Mouse (Mus musculus): ENCODE measurements around the gene Nkx2-1. TPM values are rescaled to one million over a fixed set of nuclear protein-coding genes. Genes with fewer than 3 reads are reported as not detected.

Nkx2-1 gene
- polyA plus RNA-seq, 1 experiment from 2014 or later = 17.0 TPM

- Histone ChIP-seq H3K9me3 (replicated peaks; ENCODE audit: control insufficient read depth, low read length) (no peaks in the 10 kb centered on the region), H3K27me3 (ENCODE audit: control insufficient read depth, insufficient read depth, low read length) (peaks cover 79% of the 10 kb centered on the region), H3K36me3 (replicated peaks; ENCODE audit: control insufficient read depth, insufficient read depth, low read depth, low read length) (no peaks in the 10 kb centered on the region), H3K4me2 (ENCODE audit: low read depth, low read length) (peak overlapping the region; percentile 27), H3K4me1 (ENCODE audit: control insufficient read depth, insufficient read depth, low read length) (peaks cover 3% of the 10 kb centered on the region; the same call in 1 of the 2 replicates), H3K4me3 (ENCODE audit: low read depth, low read length) (peak overlapping the region; percentile 26), H3K9ac (replicated peaks; ENCODE audit: low read length) (peak overlapping the region; percentile 45), H3K27ac (replicated peaks; ENCODE audit: low read depth, low read length) (no peak overlapping the region)
- DNase-seq (ENCODE audit: low spot score) = no peak
- under 1% methylated on average over 62 of the region's 62 CpGs for WGBS
- ATAC-seq (replicated peaks; ENCODE audit: insufficient number of reproducible peaks, low FRiP score, low TSS enrichment, low read depth) = no peak
These were observed 1.9 kb downstream of the Nkx2-1 start for GRCm38 (mm10) chr12:56534651-56535326.

- WGBS = 0% methylated on average over 24 of the region's 24 CpGs
- Histone ChIP-seq H3K4me1 (ENCODE audit: control insufficient read depth, insufficient read depth, low read length) (peaks cover 3% of the 10 kb centered on the region; the same call in 1 of the 2 replicates), H3K36me3 (replicated peaks; ENCODE audit: control insufficient read depth, insufficient read depth, low read depth, low read length) (no peaks in the 10 kb centered on the region), H3K27ac (replicated peaks; ENCODE audit: low read depth, low read length) (no peak overlapping the region), H3K9me3 (replicated peaks; ENCODE audit: control insufficient read depth, low read length) (no peaks in the 10 kb centered on the region), H3K4me3 (ENCODE audit: low read depth, low read length) (peak overlapping the region; percentile 26), H3K9ac (replicated peaks; ENCODE audit: low read length) (peak overlapping the region; percentile 45), H3K4me2 (ENCODE audit: low read depth, low read length) (peak overlapping the region; percentile 27), H3K27me3 (ENCODE audit: control insufficient read depth, insufficient read depth, low read length) (peaks cover 77% of the 10 kb centered on the region)
- ATAC-seq (replicated peaks; ENCODE audit: insufficient number of reproducible peaks, low FRiP score, low TSS enrichment, low read depth) (no peak), DNase-seq (ENCODE audit: low spot score) (no peak)
These were observed 2.4 kb downstream of the Nkx2-1 start for GRCm38 (mm10) chr12:56534311-56534650.

GRCm38 (mm10) chr12:56533501-56534310 is 3.0 kb downstream of the Nkx2-1 start:
- no peak overlapping the region for H3K27ac ChIP-seq (replicated peaks; ENCODE audit: low read depth, low read length)
- H3K4me1 ChIP-seq (ENCODE audit: control insufficient read depth, insufficient read depth, low read length) = peaks cover 3% of the 10 kb centered on the region; the same call in 1 of the 2 replicates
- peak overlapping the region; percentile 45 for H3K9ac ChIP-seq (replicated peaks; ENCODE audit: low read length)
- DNase-seq (ENCODE audit: low spot score) = no peak
- peak overlapping the region; percentile 26 for H3K4me3 ChIP-seq (ENCODE audit: low read depth, low read length)
- no peaks in the 10 kb centered on the region for H3K36me3 ChIP-seq (replicated peaks; ENCODE audit: control insufficient read depth, insufficient read depth, low read depth, low read length)
- no peak overlapping the region; the same call in 1 of the 2 replicates for H3K4me2 ChIP-seq (ENCODE audit: low read depth, low read length)
- WGBS = under 1% methylated on average over 54 of the region's 54 CpGs
- H3K9me3 ChIP-seq (replicated peaks; ENCODE audit: control insufficient read depth, low read length) = no peaks in the 10 kb centered on the region
- no peak for ATAC-seq (replicated peaks; ENCODE audit: insufficient number of reproducible peaks, low FRiP score, low TSS enrichment, low read depth)
- H3K27me3 ChIP-seq (ENCODE audit: control insufficient read depth, insufficient read depth, low read length) = peaks cover 77% of the 10 kb centered on the region

- WGBS = 2% methylated on average over 45 of the region's 50 CpGs
- H3K4me3 ChIP-seq (ENCODE audit: low read depth, low read length) = peak overlapping the region; percentile 26
- peaks cover 73% of the 10 kb centered on the region for H3K27me3 ChIP-seq (ENCODE audit: control insufficient read depth, insufficient read depth, low read length)
- H3K4me1 ChIP-seq (ENCODE audit: control insufficient read depth, insufficient read depth, low read length) = peaks cover 3% of the 10 kb centered on the region; the same call in 1 of the 2 replicates
- peak overlapping the region; percentile 8; the same call in 1 of the 2 replicates for H3K4me2 ChIP-seq (ENCODE audit: low read depth, low read length)
- H3K9ac ChIP-seq (replicated peaks; ENCODE audit: low read length) = peak overlapping the region; percentile 45
- H3K9me3 ChIP-seq (replicated peaks; ENCODE audit: control insufficient read depth, low read length) = no peaks in the 10 kb centered on the region
- ATAC-seq (replicated peaks; ENCODE audit: insufficient number of reproducible peaks, low FRiP score, low TSS enrichment, low read depth) = no peak
- no peak for DNase-seq (ENCODE audit: low spot score)
- no peak overlapping the region for H3K27ac ChIP-seq (replicated peaks; ENCODE audit: low read depth, low read length)
- no peaks in the 10 kb centered on the region for H3K36me3 ChIP-seq (replicated peaks; ENCODE audit: control insufficient read depth, insufficient read depth, low read depth, low read length)
These were observed 3.7 kb downstream of the Nkx2-1 start for GRCm38 (mm10) chr12:56532986-56533495.

- H3K27ac ChIP-seq (replicated peaks; ENCODE audit: low read depth, low read length) = no peak overlapping the region
- no peaks in the 10 kb centered on the region for H3K36me3 ChIP-seq (replicated peaks; ENCODE audit: control insufficient read depth, insufficient read depth, low read depth, low read length)
- H3K4me3 ChIP-seq (ENCODE audit: low read depth, low read length) = no peak overlapping the region
These were observed 4.6 kb downstream of the Nkx2-1 start for GRCm38 (mm10) chr12:56532142-56532541.

GRCm38 (mm10) chr12:56531051-56531620 is 5.6 kb downstream of the Nkx2-1 start:
- H3K9ac ChIP-seq (replicated peaks; ENCODE audit: low read length) = no peak overlapping the region
- DNase-seq (ENCODE audit: low spot score) = no peak

More at GRCm38 (mm10) chr12:56532142-56532541, 4.6 kb downstream of the Nkx2-1 start:
- no peak overlapping the region for H3K4me2 ChIP-seq (ENCODE audit: low read depth, low read length)
- peaks cover 3% of the 10 kb centered on the region; the same call in 1 of the 2 replicates for H3K4me1 ChIP-seq (ENCODE audit: control insufficient read depth, insufficient read depth, low read length)
- H3K9ac ChIP-seq (replicated peaks; ENCODE audit: low read length) = no peak overlapping the region
- H3K27me3 ChIP-seq (ENCODE audit: control insufficient read depth, insufficient read depth, low read length) = peaks cover 71% of the 10 kb centered on the region
- 3% methylated on average over 4 of the region's 4 CpGs for WGBS
- DNase-seq (ENCODE audit: low spot score) = no peak
- no peaks in the 10 kb centered on the region for H3K9me3 ChIP-seq (replicated peaks; ENCODE audit: control insufficient read depth, low read length)
- no peak for ATAC-seq (replicated peaks; ENCODE audit: insufficient number of reproducible peaks, low FRiP score, low TSS enrichment, low read depth)

GRCm38 (mm10) chr12:56529931-56530330 is 6.8 kb downstream of the Nkx2-1 start:
- Histone ChIP-seq H3K4me2 (ENCODE audit: low read depth, low read length) (no peak overlapping the region), H3K9me3 (replicated peaks; ENCODE audit: control insufficient read depth, low read length) (no peaks in the 10 kb centered on the region), H3K27me3 (ENCODE audit: control insufficient read depth, insufficient read depth, low read length) (peaks cover 73% of the 10 kb centered on the region), H3K27ac (replicated peaks; ENCODE audit: low read depth, low read length) (no peak overlapping the region), H3K9ac (replicated peaks; ENCODE audit: low read length) (no peak overlapping the region), H3K4me1 (ENCODE audit: control insufficient read depth, insufficient read depth, low read length) (peaks cover 3% of the 10 kb centered on the region; the same call in 1 of the 2 replicates), H3K36me3 (replicated peaks; ENCODE audit: control insufficient read depth, insufficient read depth, low read depth, low read length) (no peaks in the 10 kb centered on the region), H3K4me3 (ENCODE audit: low read depth, low read length) (no peak overlapping the region)
- ATAC-seq (replicated peaks; ENCODE audit: insufficient number of reproducible peaks, low FRiP score, low TSS enrichment, low read depth) (no peak), DNase-seq (ENCODE audit: low spot score) (no peak)
- whole genome bisulfite sequencing = 4% methylated on average over 3 of the region's 3 CpGs

More at GRCm38 (mm10) chr12:56531051-56531620, 5.6 kb downstream of the Nkx2-1 start:
- Histone ChIP-seq H3K36me3 (replicated peaks; ENCODE audit: control insufficient read depth, insufficient read depth, low read depth, low read length) (no peaks in the 10 kb centered on the region), H3K4me1 (ENCODE audit: control insufficient read depth, insufficient read depth, low read length) (peaks cover 3% of the 10 kb centered on the region; the same call in 1 of the 2 replicates), H3K4me3 (ENCODE audit: low read depth, low read length) (no peak overlapping the region), H3K9me3 (replicated peaks; ENCODE audit: control insufficient read depth, low read length) (no peaks in the 10 kb centered on the region), H3K4me2 (ENCODE audit: low read depth, low read length) (no peak overlapping the region), H3K27me3 (ENCODE audit: control insufficient read depth, insufficient read depth, low read length) (peaks cover 72% of the 10 kb centered on the region), H3K27ac (replicated peaks; ENCODE audit: low read depth, low read length) (no peak overlapping the region)
- 0% methylated on average over 3 of the region's 3 CpGs for WGBS
- ATAC-seq (replicated peaks; ENCODE audit: insufficient number of reproducible peaks, low FRiP score, low TSS enrichment, low read depth) = no peak

Measured in embryonic facial prominence, embryonic 11.5 days (tissue).